Mouse (Mus musculus) neural tube, embryonic 11.5 days (tissue): ENCODE measurements around the gene Pdcd5. TPM values are rescaled to one million over a fixed set of nuclear protein-coding genes. Genes with fewer than 3 reads are reported as not detected.

Source experiments
- ATAC-seq: fragments of 200-750 bp; cut with Nextera tagmentation; 2 replicates; pipeline ENCODE4 v1.8.0; 2017; ENCODE audit warnings: moderate number of reproducible peaks, mild to moderate bottlenecking, moderate TSS enrichment, moderate library complexity; ENCODE audit not compliant: insufficient read depth, low FRiP score, low TSS enrichment
- DNase-seq: peaks from one replicate; pipeline ENCODE4 v3.0.0-alpha.2; 2015; ENCODE audit warnings: low spot score
- H3K27ac ChIP-seq: fragments of 300-500 bp; sonication (generic); 2 replicates; pipeline ENCODE4 v1.5.1; 2014; ENCODE audit warnings: low read depth, mild to moderate bottlenecking, low read length
- H3K27me3 ChIP-seq: fragments of 300-500 bp; sonication (generic); 2 replicates; pipeline ENCODE4 v1.6.1; 2014; ENCODE audit warnings: mild to moderate bottlenecking, low read length, mixed read lengths; ENCODE audit not compliant: control insufficient read depth, insufficient read depth
- H3K36me3 ChIP-seq: fragments of 300-500 bp; sonication (generic); 2 replicates; pipeline ENCODE4 v1.6.1; 2014; ENCODE audit warnings: mild to moderate bottlenecking, low read length, moderate library complexity, mixed read lengths; ENCODE audit not compliant: control insufficient read depth, insufficient read depth
- H3K4me1 ChIP-seq: fragments of 300-500 bp; sonication (generic); 2 replicates; pipeline ENCODE4 v1.6.1; 2014; ENCODE audit warnings: low read length, mixed read lengths; ENCODE audit not compliant: control insufficient read depth, insufficient read depth
- H3K4me2 ChIP-seq: fragments of 300-500 bp; sonication (generic); 2 replicates; pipeline ENCODE4 v1.6.1; 2014; ENCODE audit warnings: low read depth, mild to moderate bottlenecking, moderate library complexity
- H3K4me3 ChIP-seq: fragments of 300-500 bp; sonication (generic); 2 replicates; pipeline ENCODE4 v1.5.1; 2014; ENCODE audit warnings: low read depth, low read length
- H3K9ac ChIP-seq: fragments of 300-500 bp; sonication (generic); 2 replicates; pipeline ENCODE4 v1.6.1; 2014; ENCODE audit warnings: mild to moderate bottlenecking, low read length
- H3K9me3 ChIP-seq: fragments of 300-500 bp; sonication (generic); 2 replicates; pipeline ENCODE4 v1.6.1; 2016; ENCODE audit warnings: low read length; ENCODE audit not compliant: control insufficient read depth
- WGBS: fragments of 180-500 bp; shearing (Covaris S2); extraction: QIAGEN DNeasy Blood & Tissue Kit; methylation state at CpG from one replicate; pipeline ENCODE4 v1.1.7; 2014; 5-methylcytosine and 5-hydroxymethylcytosine counted together
- polyA plus RNA-seq: library from polyadenylated mRNA; unstranded; fragments of >200 nt; fragmentation: Nextera tagmentation; extraction: Ambion mirVana; gene quantifications from 2 replicates; pipeline ENCODE4 v1.2.1, GENCODE M21; 2014

Pdcd5 gene
- polyA plus RNA-seq, 1 experiment from 2014 or later: 275 TPM

GRCm38 (mm10) chr7:35681559-35681958, 34.2 kb upstream of the Pdcd5 start:
- Histone ChIP-seq H3K4me3 (no peak overlapping the region), H3K4me2 (no peak overlapping the region), H3K9me3 (no peaks in the 10 kb centered on the region), H3K4me1 (no peaks in the 10 kb centered on the region), H3K36me3 (no peaks in the 10 kb centered on the region), H3K27me3 (no peaks in the 10 kb centered on the region), H3K27ac (no peak overlapping the region), H3K9ac (no peak overlapping the region)
- no peak for ATAC-seq
- WGBS: 82% methylated on average over 3 of the region's 3 CpGs
- DNase-seq: no peak

DNA sequence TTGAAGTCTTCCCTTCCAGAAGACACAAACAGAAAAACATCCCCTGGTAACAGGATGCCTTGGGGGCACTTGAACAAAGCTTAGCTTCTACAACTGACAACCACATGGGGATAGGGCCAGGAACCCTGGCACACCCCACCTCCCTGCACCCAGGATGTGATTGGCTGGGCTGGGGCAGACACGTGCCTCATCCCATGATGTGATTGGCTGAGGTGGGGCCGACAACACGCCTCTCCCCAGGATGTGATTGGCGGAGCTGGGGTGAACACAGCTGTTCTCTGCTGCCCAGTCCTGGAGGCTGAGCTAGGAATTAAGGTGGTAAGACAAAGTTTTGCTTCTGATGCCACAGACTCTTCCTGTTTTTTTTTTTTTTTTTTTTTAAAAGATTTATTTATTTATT, 31.7 kb upstream of the Pdcd5 start:
- no peaks in the 10 kb centered on the region for H3K4me1 ChIP-seq
- H3K4me2 ChIP-seq: no peak overlapping the region
- no peak for ATAC-seq
- H3K9me3 ChIP-seq: no peaks in the 10 kb centered on the region
- no peaks in the 10 kb centered on the region for H3K27me3 ChIP-seq
- no peak overlapping the region for H3K27ac ChIP-seq
- no peak overlapping the region for H3K9ac ChIP-seq
- 69% methylated on average over 4 of the region's 4 CpGs for WGBS
- no peaks in the 10 kb centered on the region for H3K36me3 ChIP-seq
- no peak for DNase-seq
- no peak overlapping the region for H3K4me3 ChIP-seq

- Histone ChIP-seq H3K27me3 (no peaks in the 10 kb centered on the region), H3K4me2 (no peak overlapping the region), H3K4me1 (peaks cover 7% of the 10 kb centered on the region; the same call in 1 of the 2 replicates)
These were observed 21.0 kb upstream of the Pdcd5 start for GRCm38 (mm10) chr7:35668066-35669041.

DNA sequence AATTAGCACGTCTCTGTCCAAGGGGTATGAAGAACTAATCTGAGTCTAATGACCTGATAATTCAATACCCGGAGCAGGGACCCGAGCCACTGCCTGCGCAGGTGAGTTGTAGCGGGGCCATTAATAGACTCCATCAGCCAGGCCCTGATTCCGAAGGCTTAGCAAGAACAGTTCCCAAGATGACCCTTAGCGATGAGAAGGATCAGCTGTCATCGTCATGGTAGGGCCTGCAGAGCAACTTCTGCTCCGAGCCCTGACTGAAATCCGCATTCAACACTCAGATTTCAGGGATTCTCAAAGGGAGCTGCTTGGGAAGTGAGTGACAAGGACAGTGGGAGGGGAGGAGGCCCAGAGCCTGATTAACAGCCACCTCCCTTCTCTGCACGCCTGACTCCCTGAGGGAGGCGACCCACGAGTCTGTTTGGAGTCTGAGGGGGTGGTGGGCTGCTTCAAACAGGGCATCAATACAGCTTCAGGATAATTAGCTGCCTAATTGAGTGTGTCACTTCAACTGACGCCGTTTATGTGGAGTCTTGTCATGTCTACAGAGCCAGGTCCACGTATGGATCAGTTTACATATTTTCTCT, 16.6 kb upstream of the Pdcd5 start:
- no peak overlapping the region for H3K9ac ChIP-seq
- H3K9me3 ChIP-seq: no peaks in the 10 kb centered on the region
- no peaks in the 10 kb centered on the region for H3K36me3 ChIP-seq
- no peak for ATAC-seq
- no peaks in the 10 kb centered on the region for H3K27me3 ChIP-seq
- H3K4me3 ChIP-seq: no peak overlapping the region
- no peak overlapping the region for H3K27ac ChIP-seq
- H3K4me1 ChIP-seq: peaks cover 7% of the 10 kb centered on the region; the same call in 1 of the 2 replicates
- DNase-seq: no peak
- no peak overlapping the region for H3K4me2 ChIP-seq
- WGBS: 63% methylated on average over 16 of the region's 16 CpGs

More at GRCm38 (mm10) chr7:35668066-35669041, 21.0 kb upstream of the Pdcd5 start:
- ATAC-seq (peak; percentile 64), DNase-seq (peak; percentile 71)
- 43% methylated on average over 18 of the region's 18 CpGs for WGBS
- Histone ChIP-seq H3K36me3 (no peaks in the 10 kb centered on the region), H3K27ac (0 out of 2 replicates have a peak overlapping the region, but pooled peaks have one; percentile 42), H3K9ac (no peak overlapping the region), H3K4me3 (no peak overlapping the region), H3K9me3 (no peaks in the 10 kb centered on the region)

GRCm38 (mm10) chr7:35659173-35659572, 11.9 kb upstream of the Pdcd5 start:
- H3K36me3 ChIP-seq: no peaks in the 10 kb centered on the region
- H3K9me3 ChIP-seq: no peaks in the 10 kb centered on the region
- H3K9ac ChIP-seq: no peak overlapping the region
- 62% methylated on average over 3 of the region's 3 CpGs for WGBS
- H3K4me1 ChIP-seq: no peaks in the 10 kb centered on the region
- DNase-seq (no peak), ATAC-seq (no peak)
- H3K27ac ChIP-seq: no peak overlapping the region
- no peak overlapping the region for H3K4me2 ChIP-seq
- no peak overlapping the region for H3K4me3 ChIP-seq
- no peaks in the 10 kb centered on the region for H3K27me3 ChIP-seq

DNA sequence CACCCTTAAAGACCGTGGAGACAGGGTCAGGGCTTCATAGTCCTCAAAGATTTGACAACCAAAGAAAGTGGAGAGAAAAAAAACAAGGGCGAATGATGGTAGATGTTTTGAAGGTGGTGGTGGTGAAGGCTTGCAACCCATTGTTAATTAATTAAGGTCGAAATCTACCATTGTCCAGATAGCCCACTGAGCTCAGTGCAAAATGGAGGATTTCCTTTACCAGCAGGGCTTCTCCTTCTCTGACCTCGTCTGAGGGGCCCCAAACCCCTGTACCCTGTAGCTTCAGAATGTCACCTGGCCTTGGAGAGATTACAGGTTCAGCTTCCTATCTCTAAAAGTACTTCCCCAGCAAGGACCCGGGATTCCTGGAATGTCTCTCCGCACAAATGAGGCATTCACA, 10.5 kb upstream of the Pdcd5 start:
- no peaks in the 10 kb centered on the region for H3K9me3 ChIP-seq
- no peak overlapping the region for H3K4me3 ChIP-seq
- H3K4me1 ChIP-seq: no peaks in the 10 kb centered on the region
- 49% methylated on average over 6 of the region's 6 CpGs for WGBS
- H3K36me3 ChIP-seq: no peaks in the 10 kb centered on the region
- no peaks in the 10 kb centered on the region for H3K27me3 ChIP-seq
- H3K4me2 ChIP-seq: no peak overlapping the region
- no peak overlapping the region for H3K27ac ChIP-seq
- no peak overlapping the region for H3K9ac ChIP-seq
- no peak for ATAC-seq
- DNase-seq: no peak

DNA sequence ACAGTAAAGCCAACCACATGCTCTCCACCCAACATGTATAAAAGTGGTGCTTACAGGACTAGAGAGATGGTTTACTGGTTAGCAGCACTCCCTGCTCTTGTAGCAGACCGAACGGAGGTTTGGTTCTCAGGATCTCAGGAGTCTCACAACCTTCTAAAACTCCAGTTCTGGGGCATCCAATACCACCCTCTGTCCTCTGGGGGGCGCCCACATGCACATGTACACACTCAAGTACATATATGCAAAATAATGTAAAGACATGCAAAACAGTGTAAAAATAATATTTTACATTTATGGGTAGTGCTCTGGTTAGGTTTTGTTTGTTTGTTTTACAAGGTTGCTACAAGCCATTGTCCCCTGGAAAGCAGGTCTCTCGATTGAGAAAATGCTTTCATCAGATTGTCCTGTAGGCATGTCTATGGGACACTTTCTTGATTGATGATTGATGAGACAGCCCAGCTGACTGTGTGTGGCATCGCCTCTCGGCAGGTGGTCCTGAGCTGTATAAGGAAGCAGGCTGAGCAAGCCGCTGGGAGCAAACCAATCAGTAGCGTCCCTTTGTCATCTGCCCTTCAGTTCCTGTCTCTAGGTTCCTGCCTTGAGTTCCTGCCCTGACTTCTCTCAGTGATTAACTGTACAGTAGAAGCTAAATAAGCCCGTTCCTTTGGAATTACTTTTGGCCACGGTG, 4.4 kb upstream of the Pdcd5 start:
- H3K9ac ChIP-seq: no peak overlapping the region
- DNase-seq: no peak
- no peaks in the 10 kb centered on the region; the same call in 1 of the 2 replicates for H3K4me1 ChIP-seq
- no peaks in the 10 kb centered on the region for H3K27me3 ChIP-seq
- no peak overlapping the region for H3K27ac ChIP-seq
- H3K9me3 ChIP-seq: no peaks in the 10 kb centered on the region
- H3K4me2 ChIP-seq: no peak overlapping the region
- H3K36me3 ChIP-seq: no peaks in the 10 kb centered on the region
- 87% methylated on average over 10 of the region's 10 CpGs for WGBS
- no peak overlapping the region for H3K4me3 ChIP-seq
- ATAC-seq: no peak

GRCm38 (mm10) chr7:35650716-35651410, 3.5 kb upstream of the Pdcd5 start:
- DNase-seq: no peak
- H3K4me3 ChIP-seq: no peak overlapping the region
- H3K36me3 ChIP-seq: no peaks in the 10 kb centered on the region
- no peak overlapping the region for H3K27ac ChIP-seq
- peaks cover 2% of the 10 kb centered on the region; the same call in 1 of the 2 replicates for H3K4me1 ChIP-seq
- no peak overlapping the region for H3K4me2 ChIP-seq
- no peak for ATAC-seq
- H3K27me3 ChIP-seq: no peaks in the 10 kb centered on the region
- no peaks in the 10 kb centered on the region for H3K9me3 ChIP-seq
- 82% methylated on average over 11 of the region's 11 CpGs for WGBS
- H3K9ac ChIP-seq: no peak overlapping the region
